Mouse (Mus musculus) gastrocnemius, postnatal 14 days (tissue): ENCODE data around the gene H2afv. TPM values are rescaled to one million over a fixed set of nuclear protein-coding genes. Genes with fewer than 3 reads are reported as not detected.

ENCODE experiments used
- DNase-seq: peaks from one replicate; pipeline ENCODE4 v3.0.0; 2021; ENCODE audit warnings: mixed read lengths
- intact Hi-C: fragments of 180-260 bp; cut with DNase I; formaldehyde crosslinking; loops from one replicate; pipeline ENCODE4 v1.15.1; 2025; ENCODE audit warnings: low total_unique reads
- long read RNA-seq, 2 experiments: library from polyadenylated mRNA; stranded (forward); transcript quantifications; one replicate each; pipeline ENCODE4 v2.0.0; 2021
- total RNA-seq, 2 experiments: library from RNA; stranded (reverse); gene quantifications; 2 replicates each; pipeline ENCODE4 v1.2.3; 2021

The H2afv gene
- total RNA-seq = 10 to 100 TPM; 41.3 to 46.3 TPM
- long read RNA-seq, experiment 1, transcript H2afv-201 (4 exons, 519 nt) = minor isoform, 8 of 75 reads
- long read RNA-seq, experiment 1, transcript H2afv-202 (5 exons, 1,633 nt) = major isoform, 65 of 75 reads
- long read RNA-seq, experiment 1, partial matches to known transcripts = 0 of 75 reads
- long read RNA-seq, experiment 1, other reads (novel, unspliced or antisense) = 2 of 75 reads
- long read RNA-seq, experiment 2, transcript H2afv-202 (5 exons, 1,633 nt) = major isoform, 95 of 106 reads
- long read RNA-seq, experiment 2, partial matches to known transcripts = 2 of 106 reads
- long read RNA-seq, experiment 2, other reads (novel, unspliced or antisense) = 5 of 106 reads

GRCm38 (mm10) chr11:6444077-6444853 is at the start of gene H2afv:
Gene H2afv, minus strand, starts transcription at chr11:6444443.
- DNase-seq = peak; percentile 100
- intact Hi-C loops = no loop called here

GRCm38 (mm10) chr11:6489691-6490503 is 45.7 kb upstream of the H2afv start:
- intact Hi-C loops = no loop called here
- peak; percentile 55 for DNase-seq

- intact Hi-C loops = no loop called here
- no peak for DNase-seq
Measured at GRCm38 (mm10) chr11:6489257-6489656, 45.0 kb upstream of the H2afv start.

GRCm38 (mm10) chr11:6488041-6488684 is 43.9 kb upstream of the H2afv start:
- intact Hi-C loops = no loop called here

GRCm38 (mm10) chr11:6487496-6487895 is 43.3 kb upstream of the H2afv start:
- DNase-seq = no peak
- intact Hi-C loops = no loop called here

More at GRCm38 (mm10) chr11:6488041-6488684, 43.9 kb upstream of the H2afv start:
- DNase-seq = no peak

- intact Hi-C loops = no loop called here
Measured at GRCm38 (mm10) chr11:6486916-6487315, 42.7 kb upstream of the H2afv start.

GRCm38 (mm10) chr11:6484244-6484959 is 40.2 kb upstream of the H2afv start:
- intact Hi-C loops = no loop called here
- no peak for DNase-seq

More at GRCm38 (mm10) chr11:6486916-6487315, 42.7 kb upstream of the H2afv start:
- no peak for DNase-seq

GRCm38 (mm10) chr11:6483103-6483502 is 38.9 kb upstream of the H2afv start:
- DNase-seq = no peak
- intact Hi-C loops = no loop called here

GRCm38 (mm10) chr11:6481669-6482185 is 37.5 kb upstream of the H2afv start:
- peak; percentile 45 for DNase-seq
- intact Hi-C loops = no loop called here

GRCm38 (mm10) chr11:6480681-6481405 is 36.6 kb upstream of the H2afv start:
- no peak for DNase-seq
- intact Hi-C loops = no loop called here

- no peak for DNase-seq
- intact Hi-C loops = no loop called here
Measured at GRCm38 (mm10) chr11:6480191-6480590, 35.9 kb upstream of the H2afv start.

GRCm38 (mm10) chr11:6479231-6479630 is 35.0 kb upstream of the H2afv start:
- no peak for DNase-seq
- intact Hi-C loops = no loop called here

GRCm38 (mm10) chr11:6477350-6477749 is 33.1 kb upstream of the H2afv start:
- intact Hi-C loops = no loop called here
- no peak for DNase-seq

GRCm38 (mm10) chr11:6476876-6477275 is 32.6 kb upstream of the H2afv start:
- DNase-seq = no peak
- intact Hi-C loops = no loop called here

- peak; percentile 92 for DNase-seq
- intact Hi-C loops = no loop called here
Measured at GRCm38 (mm10) chr11:6475867-6476484, 31.7 kb upstream of the H2afv start, which contains the start of gene Purb. Gene Purb, minus strand, starts transcription at chr11:6475917.

GRCm38 (mm10) chr11:6474874-6475731 is 30.9 kb upstream of the H2afv start:
- intact Hi-C loops = no loop called here
- DNase-seq = peak; percentile 65

GRCm38 (mm10) chr11:6474381-6474780 is 30.1 kb upstream of the H2afv start:
- no peak for DNase-seq
- intact Hi-C loops = no loop called here
